Mouse (Mus musculus): Measurements from ENCODE around the gene Vmn1r127.
"Not testable (repeated sequence)": the region's sequence is repeated elsewhere in the genome, so short reads cannot be mapped to it uniquely, and the experiment has no call there.

The Vmn1r127 gene

DNA sequence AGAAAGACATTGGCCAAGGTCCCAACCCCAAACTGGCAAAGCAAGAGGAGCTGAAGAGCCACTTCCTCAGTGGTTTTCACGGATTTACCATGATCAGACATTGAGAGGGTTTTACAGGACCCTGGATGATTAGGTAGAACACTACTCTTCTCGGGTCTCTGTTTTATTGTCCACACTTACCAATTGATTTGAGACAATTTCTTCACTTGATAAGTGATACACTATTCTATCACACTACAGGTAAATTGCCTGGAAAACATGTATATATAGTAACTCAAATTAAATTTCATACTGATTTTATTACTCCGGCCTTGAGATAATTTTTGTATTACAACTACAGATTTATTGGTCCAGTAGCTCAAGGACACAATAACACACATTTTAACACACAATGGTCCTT lies at the start of gene Vmn1r127:
TSS of gene Vmn1r127 (minus strand) at position 101 of the 400 bp plus-strand sequence.
- not testable (repeated sequence) for DNase-seq (ENCODE audit: extremely low read depth, low read depth)

GRCm38 (mm10) chr7:21361191-21361590 lies 41.5 kb upstream of the Vmn1r127 start, which contains the start of gene Vmn1r129:
Gene Vmn1r129, minus strand, starts transcription at chr7:21361291.
- not testable (repeated sequence) for DNase-seq (ENCODE audit: extremely low read depth, low read depth)

- not testable (repeated sequence) for DNase-seq (ENCODE audit: extremely low read depth, low read depth)
These were observed 29.4 kb upstream of the Vmn1r127 start, which contains the start of gene Vmn1r128 for GRCm38 (mm10) chr7:21349073-21349472. Gene Vmn1r128, plus strand, starts transcription at chr7:21349373.

- DNase-seq (ENCODE audit: extremely low read depth, low read depth), result not testable (repeated sequence)
These were observed 18.3 kb downstream of the Vmn1r127 start, which contains the start of gene Vmn1r126 for GRCm38 (mm10) chr7:21301367-21301766. Gene Vmn1r126, minus strand, starts transcription at chr7:21301467.

DNA sequence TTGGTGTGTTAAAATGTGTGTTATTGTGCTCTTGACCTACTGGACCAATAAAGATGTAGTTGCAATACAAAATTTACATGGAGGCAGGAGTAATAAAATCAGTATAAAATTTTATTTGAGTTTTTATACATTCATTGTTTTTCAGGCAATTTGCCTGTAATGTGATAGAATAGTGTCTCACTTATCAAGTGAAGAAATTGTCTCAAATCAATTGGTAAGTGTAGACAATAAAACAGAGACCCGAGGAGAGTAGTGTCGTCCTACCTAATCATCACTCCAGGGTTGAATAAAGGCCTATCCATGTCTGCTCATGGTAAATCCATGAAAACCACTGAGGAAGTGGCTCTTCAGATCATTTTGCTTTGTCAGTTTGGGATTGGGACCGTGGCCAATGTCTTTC lies 47.8 kb downstream of the Vmn1r127 start, which contains the start of gene Vmn1r125:
TSS of gene Vmn1r125 (plus strand) at position 301 of the 400 bp plus-strand sequence.
- DNase-seq (ENCODE audit: extremely low read depth, low read depth), result not testable (repeated sequence)

Data from MEL-GATA-1-ER (cell line).